Mouse (Mus musculus) lung, adult 2 months (tissue): Measurements from ENCODE around the gene Kif6.

Experiments used
- CTCF ChIP-seq: fragments of 200-500 bp; IDR thresholded peaks from 2 replicates; pipeline ENCODE4 v1.5.1; 2011; ENCODE audit warnings: mild to moderate bottlenecking, low read length, control low read depth; ENCODE audit not compliant: insufficient read depth
- POLR2A ChIP-seq: fragments of 200-500 bp; IDR thresholded peaks from 2 replicates; pipeline ENCODE4 v1.6.1; 2011; ENCODE audit warnings: low read depth, mild to moderate bottlenecking, control low read depth, low read length, borderline replicate concordance; ENCODE audit errors: extremely low read depth

DNA sequence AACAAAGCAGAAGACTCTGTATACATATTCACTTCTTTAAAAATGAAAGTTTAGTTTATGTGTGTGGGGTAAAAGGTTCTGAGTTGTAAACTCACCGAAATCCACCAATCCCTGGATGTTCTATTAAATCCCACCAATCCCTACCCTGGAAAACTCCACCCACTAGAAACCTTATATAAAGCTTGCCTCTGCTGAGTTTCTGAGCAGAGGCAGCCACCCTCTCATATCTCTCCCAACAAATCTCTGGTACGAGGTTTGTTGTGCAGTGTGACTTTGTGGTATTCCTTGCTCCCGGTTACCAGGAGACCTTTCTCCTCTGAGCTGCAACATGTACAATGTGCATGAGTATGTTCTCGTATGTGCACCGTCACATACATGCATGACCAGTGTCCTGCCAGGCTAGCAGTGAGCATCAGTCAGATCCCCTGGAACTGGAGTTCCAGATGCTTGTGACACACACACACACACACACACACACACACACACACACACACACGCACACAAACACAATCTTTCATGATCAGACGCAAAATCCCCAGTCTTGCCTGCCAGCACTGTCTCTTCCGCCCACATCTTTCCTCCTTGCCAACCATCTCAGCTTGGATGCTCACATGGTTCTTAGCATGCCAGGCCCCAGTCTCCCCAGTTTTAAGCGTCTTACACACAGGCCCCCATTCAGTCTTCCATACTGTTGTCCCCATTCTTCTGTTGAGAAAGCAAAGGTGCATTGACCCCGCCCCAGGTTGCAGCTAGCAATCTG lies 245.3 kb downstream of the Kif6 start:
- TF ChIP-seq POLR2A = no peak
- TF ChIP-seq CTCF = no peak
